Mouse (Mus musculus) limb, embryonic 15.5 days (tissue): Measurements from ENCODE around the gene Senp7. TPM values are rescaled to one million over a fixed set of nuclear protein-coding genes. Genes with fewer than 3 reads are reported as not detected.
A peak's percentile ranks its signal among the peaks of the same experiment; 100 is the strongest.

Experiments used
- ATAC-seq: fragments of 200-750 bp; cut with Nextera tagmentation; 2 replicates; pipeline ENCODE4 v1.8.0; 2017; ENCODE audit warnings: low read depth, moderate TSS enrichment; ENCODE audit not compliant: insufficient number of reproducible peaks, low FRiP score, low TSS enrichment
- H3K27ac ChIP-seq: fragments of 300-500 bp; sonication (generic); 2 replicates; pipeline ENCODE4 v1.5.1; 2015; ENCODE audit warnings: moderate library complexity, mild to moderate bottlenecking, inconsistent platforms
- H3K27me3 ChIP-seq: fragments of 300-500 bp; sonication (generic); 2 replicates; pipeline ENCODE4 v1.6.1; 2015; ENCODE audit warnings: inconsistent platforms
- H3K36me3 ChIP-seq: fragments of 300-500 bp; sonication (generic); 2 replicates; pipeline ENCODE4 v1.6.1; 2015; ENCODE audit warnings: inconsistent platforms
- H3K4me1 ChIP-seq: fragments of 300-500 bp; sonication (generic); 2 replicates; pipeline ENCODE4 v1.6.1; 2015; ENCODE audit warnings: inconsistent platforms
- H3K4me2 ChIP-seq: fragments of 300-500 bp; sonication (generic); 2 replicates; pipeline ENCODE4 v1.6.1; 2015; ENCODE audit warnings: mild to moderate bottlenecking, inconsistent platforms
- H3K4me3 ChIP-seq: fragments of 300-500 bp; sonication (generic); 2 replicates; pipeline ENCODE4 v1.5.1; 2015; ENCODE audit warnings: mild to moderate bottlenecking, inconsistent platforms
- H3K9ac ChIP-seq: fragments of 300-500 bp; sonication (generic); 2 replicates; pipeline ENCODE4 v1.6.1; 2015; ENCODE audit warnings: inconsistent platforms
- H3K9me3 ChIP-seq: fragments of 300-500 bp; sonication (generic); 2 replicates; pipeline ENCODE4 v1.6.1; 2016; ENCODE audit warnings: inconsistent platforms
- WGBS: fragments of 180-500 bp; shearing (Covaris S2); methylation state at CpG from one replicate; pipeline ENCODE4 v1.1.7; 2015; 5-methylcytosine and 5-hydroxymethylcytosine counted together
- polyA plus RNA-seq: library from polyadenylated mRNA; unstranded; fragments of >200 nt; fragmentation: Nextera tagmentation; extraction: Ambion mirVana; gene quantifications from 2 replicates; pipeline ENCODE4 v1.2.1, GENCODE M21; 2015

The Senp7 gene
- polyA plus RNA-seq, 1 experiment from 2014 or later = 36.9 TPM

GRCm38 (mm10) chr16:56037138-56038010, 10.8 kb upstream of the Senp7 start, which contains the start of gene Trmt10c:
Trmt10c (minus strand) TSS chr16:56037819.
- Histone ChIP-seq H3K27me3 (no peaks in the 10 kb centered on the region), H3K4me1 (peaks cover 13% of the 10 kb centered on the region), H3K27ac (peak within 1 kb of the TSS; percentile 88), H3K4me2 (peak within 1 kb of the TSS; percentile 55), H3K36me3 (peaks cover 17% of the 10 kb centered on the region), H3K4me3 (peak within 1 kb of the TSS; percentile 64), H3K9ac (peak within 1 kb of the TSS; percentile 63), H3K9me3 (no peaks in the 10 kb centered on the region)
- under 1% methylated on average over 63 of the region's 63 CpGs for WGBS
- ATAC-seq = peak; percentile 98

GRCm38 (mm10) chr16:56038090-56038489, 10.0 kb upstream of the Senp7 start:
- 33% methylated on average over 8 of the region's 8 CpGs for WGBS
- H3K4me3 ChIP-seq = peak overlapping the region; percentile 64
- peaks cover 13% of the 10 kb centered on the region for H3K4me1 ChIP-seq
- no peaks in the 10 kb centered on the region for H3K9me3 ChIP-seq
- H3K9ac ChIP-seq = peak overlapping the region; percentile 63
- H3K36me3 ChIP-seq = peaks cover 14% of the 10 kb centered on the region
- peak overlapping the region; percentile 88 for H3K27ac ChIP-seq
- H3K27me3 ChIP-seq = no peaks in the 10 kb centered on the region
- peak overlapping the region; percentile 55 for H3K4me2 ChIP-seq
- ATAC-seq = peak; percentile 7; the same call in 1 of the 2 replicates

- WGBS = 80% methylated on average over 3 of the region's 3 CpGs
- no peak overlapping the region for H3K27ac ChIP-seq
- no peaks in the 10 kb centered on the region for H3K27me3 ChIP-seq
- no peaks in the 10 kb centered on the region for H3K4me1 ChIP-seq
- ATAC-seq = no peak
- H3K9ac ChIP-seq = no peak overlapping the region
- H3K4me2 ChIP-seq = no peak overlapping the region
- H3K9me3 ChIP-seq = no peaks in the 10 kb centered on the region
- no peak overlapping the region for H3K4me3 ChIP-seq
- H3K36me3 ChIP-seq = no peaks in the 10 kb centered on the region
Observed at GRCm38 (mm10) chr16:56055911-56056310, 7.8 kb downstream of the Senp7 start.

GRCm38 (mm10) chr16:56056944-56057590, 8.9 kb downstream of the Senp7 start:
- 73% methylated on average over 7 of the region's 7 CpGs for WGBS
- H3K4me2 ChIP-seq = no peak overlapping the region
- no peak for ATAC-seq
- no peaks in the 10 kb centered on the region for H3K36me3 ChIP-seq
- no peak overlapping the region for H3K4me3 ChIP-seq
- H3K4me1 ChIP-seq = no peaks in the 10 kb centered on the region
- no peaks in the 10 kb centered on the region for H3K27me3 ChIP-seq
- no peaks in the 10 kb centered on the region for H3K9me3 ChIP-seq
- H3K27ac ChIP-seq = no peak overlapping the region
- no peak overlapping the region for H3K9ac ChIP-seq

GRCm38 (mm10) chr16:56058151-56058550, 10.0 kb downstream of the Senp7 start:
- H3K9ac ChIP-seq = no peak overlapping the region
- no peak overlapping the region for H3K27ac ChIP-seq
- H3K9me3 ChIP-seq = no peaks in the 10 kb centered on the region
- H3K4me2 ChIP-seq = no peak overlapping the region
- no peak overlapping the region for H3K4me3 ChIP-seq
- no peak for ATAC-seq
- H3K4me1 ChIP-seq = no peaks in the 10 kb centered on the region
- 76% methylated on average over 10 of the region's 10 CpGs for WGBS
- no peaks in the 10 kb centered on the region for H3K36me3 ChIP-seq
- no peaks in the 10 kb centered on the region for H3K27me3 ChIP-seq

- H3K4me2 ChIP-seq = no peak overlapping the region
- H3K9ac ChIP-seq = no peak overlapping the region
- H3K4me3 ChIP-seq = no peak overlapping the region
- ATAC-seq = no peak
- no peaks in the 10 kb centered on the region for H3K27me3 ChIP-seq
- H3K27ac ChIP-seq = no peak overlapping the region
- 0 out of 2 replicates have a peak, but pooled peaks cover 2% of the 10 kb centered on the region for H3K4me1 ChIP-seq
- no peaks in the 10 kb centered on the region for H3K36me3 ChIP-seq
- no peaks in the 10 kb centered on the region for H3K9me3 ChIP-seq
- 76% methylated on average over 7 of the region's 7 CpGs for WGBS
Observed at GRCm38 (mm10) chr16:56061995-56062594, 14.0 kb downstream of the Senp7 start.

- Histone ChIP-seq H3K4me2 (no peak overlapping the region), H3K36me3 (no peaks in the 10 kb centered on the region), H3K9ac (no peak overlapping the region), H3K4me1 (0 out of 2 replicates have a peak, but pooled peaks cover 2% of the 10 kb centered on the region), H3K27me3 (no peaks in the 10 kb centered on the region), H3K4me3 (no peak overlapping the region), H3K9me3 (no peaks in the 10 kb centered on the region), H3K27ac (no peak overlapping the region)
- no peak for ATAC-seq
- WGBS = 65% methylated on average over 11 of the region's 11 CpGs
Observed at GRCm38 (mm10) chr16:56062981-56063380, 14.8 kb downstream of the Senp7 start.

GRCm38 (mm10) chr16:56064334-56064990, 16.3 kb downstream of the Senp7 start:
- Histone ChIP-seq H3K9ac (no peak overlapping the region), H3K9me3 (no peaks in the 10 kb centered on the region), H3K27ac (no peak overlapping the region), H3K36me3 (no peaks in the 10 kb centered on the region), H3K4me3 (peak overlapping the region; percentile 44), H3K4me2 (peak overlapping the region; percentile 57), H3K27me3 (no peaks in the 10 kb centered on the region), H3K4me1 (0 out of 2 replicates have a peak, but pooled peaks cover 2% of the 10 kb centered on the region)
- 7% methylated on average over 20 of the region's 20 CpGs for WGBS
- peak; percentile 80 for ATAC-seq

GRCm38 (mm10) chr16:56066113-56066512, 18.0 kb downstream of the Senp7 start:
- no peak for ATAC-seq
- Histone ChIP-seq H3K9me3 (no peaks in the 10 kb centered on the region), H3K9ac (no peak overlapping the region), H3K4me3 (no peak overlapping the region), H3K4me2 (no peak overlapping the region), H3K4me1 (0 out of 2 replicates have a peak, but pooled peaks cover 2% of the 10 kb centered on the region), H3K27ac (no peak overlapping the region), H3K27me3 (no peaks in the 10 kb centered on the region), H3K36me3 (no peaks in the 10 kb centered on the region)
- WGBS = 41% methylated on average over 8 of the region's 8 CpGs

GRCm38 (mm10) chr16:56068523-56069070, 20.5 kb downstream of the Senp7 start:
- Histone ChIP-seq H3K9ac (no peak overlapping the region), H3K4me1 (0 out of 2 replicates have a peak, but pooled peaks cover 2% of the 10 kb centered on the region), H3K27me3 (no peaks in the 10 kb centered on the region), H3K4me2 (no peak overlapping the region), H3K27ac (no peak overlapping the region), H3K4me3 (no peak overlapping the region), H3K9me3 (no peaks in the 10 kb centered on the region), H3K36me3 (no peaks in the 10 kb centered on the region)
- 86% methylated on average over 6 of the region's 6 CpGs for WGBS
- no peak for ATAC-seq
